Mouse (Mus musculus) testis, adult 2 months (tissue): ENCODE measurements around the gene Ankrd33. TPM values are rescaled to one million over a fixed set of nuclear protein-coding genes. Genes with fewer than 3 reads are reported as not detected.

Source experiments
- H3K27ac ChIP-seq: fragments of 200-500 bp; 2 replicates; pipeline ENCODE4 v1.5.1; 2012; ENCODE audit warnings: low read depth, low read length; ENCODE audit not compliant: control insufficient read depth, insufficient read depth
- H3K27me3 ChIP-seq: fragments of 200-500 bp; 2 replicates; pipeline ENCODE4 v1.6.1; 2012; ENCODE audit warnings: mild to moderate bottlenecking, low read length, moderate library complexity; ENCODE audit not compliant: control insufficient read depth, insufficient read depth
- H3K36me3 ChIP-seq: fragments of 200-500 bp; 2 replicates; pipeline ENCODE4 v1.6.1; 2012; ENCODE audit warnings: mild to moderate bottlenecking, low read length; ENCODE audit not compliant: control insufficient read depth, insufficient read depth
- H3K4me1 ChIP-seq: fragments of 200-500 bp; 2 replicates; pipeline ENCODE4 v1.6.1; 2012; ENCODE audit warnings: low read length; ENCODE audit not compliant: control insufficient read depth, insufficient read depth
- H3K4me3 ChIP-seq: fragments of 200-500 bp; 2 replicates; pipeline ENCODE4 v1.5.1; 2012; ENCODE audit warnings: low read depth, mild to moderate bottlenecking, low read length, moderate library complexity, mixed read lengths; ENCODE audit not compliant: control insufficient read depth
- CTCF ChIP-seq: fragments of 200-500 bp; IDR thresholded peaks from 2 replicates; pipeline ENCODE4 v1.5.1; 2012; ENCODE audit warnings: low read depth, mild to moderate bottlenecking, inconsistent platforms, low read length, moderate library complexity; ENCODE audit not compliant: control insufficient read depth, insufficient read depth, insufficient replicate concordance
- POLR2A ChIP-seq: fragments of 200-500 bp; IDR thresholded peaks from 2 replicates; pipeline ENCODE4 v1.6.1; 2012; ENCODE audit warnings: low read depth, mild to moderate bottlenecking, inconsistent platforms, low read length, moderate library complexity; ENCODE audit not compliant: control insufficient read depth
- polyA plus RNA-seq: library from polyadenylated mRNA; depleted of rRNA; stranded (reverse); fragments of >200 nt; gene quantifications from 2 replicates; pipeline ENCODE4 v1.2.3, GENCODE M21; 2012

Gene Ankrd33
- polyA plus RNA-seq, 1 experiment = not detected

DNA sequence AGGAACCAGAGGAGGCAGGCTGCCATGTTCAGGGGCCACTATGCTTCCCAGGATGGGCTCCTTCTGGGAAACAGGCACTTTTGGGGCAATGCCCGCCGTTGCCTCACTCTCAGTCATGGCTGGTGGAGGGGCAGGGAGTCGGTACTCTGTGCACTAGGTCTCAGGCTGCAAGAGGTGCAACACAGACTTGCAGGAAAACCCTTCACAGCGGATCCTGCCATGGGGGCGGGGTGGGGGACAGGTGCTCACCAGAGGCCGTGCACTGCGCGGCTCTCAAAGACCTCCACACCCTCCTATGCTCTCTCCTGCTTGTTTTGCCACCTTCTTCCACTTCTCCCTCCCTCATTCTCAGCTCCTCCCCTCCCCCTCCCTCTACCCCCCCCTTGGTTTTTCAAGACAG is 27.1 kb downstream of the Ankrd33 start:
- TF ChIP-seq POLR2A = no peak
- TF ChIP-seq CTCF = no peak
- H3K4me3 ChIP-seq = no peak overlapping the region
- H3K36me3 ChIP-seq = no peaks in the 10 kb centered on the region
- H3K27ac ChIP-seq = no peak overlapping the region
- peaks cover 16% of the 10 kb centered on the region for H3K4me1 ChIP-seq
- no peaks in the 10 kb centered on the region for H3K27me3 ChIP-seq

DNA sequence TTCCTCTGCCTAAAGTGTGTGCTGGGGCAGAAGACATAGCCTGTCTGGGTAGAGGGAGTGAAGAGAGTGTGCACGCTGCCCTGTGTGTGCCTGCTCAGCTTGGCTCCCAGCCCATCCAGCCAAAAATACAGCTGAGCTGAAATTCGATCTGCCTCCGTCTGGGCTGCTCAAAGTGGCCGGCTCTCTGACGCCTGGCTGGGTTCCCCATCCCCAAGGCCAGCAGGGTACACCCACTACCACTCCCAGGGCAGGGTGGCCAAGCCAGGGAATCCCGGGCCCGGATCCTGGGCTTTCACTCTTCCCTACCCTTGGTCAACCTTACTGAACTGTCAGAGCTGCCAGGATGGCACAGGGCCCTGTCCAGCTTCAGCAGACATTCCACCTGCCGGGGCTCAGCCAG is 27.9 kb downstream of the Ankrd33 start:
- no peak overlapping the region for H3K4me3 ChIP-seq
- H3K27ac ChIP-seq = no peak overlapping the region
- no peaks in the 10 kb centered on the region for H3K36me3 ChIP-seq
- TF ChIP-seq POLR2A (no peak), CTCF (no peak)
- peaks cover 12% of the 10 kb centered on the region for H3K4me1 ChIP-seq
- no peaks in the 10 kb centered on the region for H3K27me3 ChIP-seq

DNA sequence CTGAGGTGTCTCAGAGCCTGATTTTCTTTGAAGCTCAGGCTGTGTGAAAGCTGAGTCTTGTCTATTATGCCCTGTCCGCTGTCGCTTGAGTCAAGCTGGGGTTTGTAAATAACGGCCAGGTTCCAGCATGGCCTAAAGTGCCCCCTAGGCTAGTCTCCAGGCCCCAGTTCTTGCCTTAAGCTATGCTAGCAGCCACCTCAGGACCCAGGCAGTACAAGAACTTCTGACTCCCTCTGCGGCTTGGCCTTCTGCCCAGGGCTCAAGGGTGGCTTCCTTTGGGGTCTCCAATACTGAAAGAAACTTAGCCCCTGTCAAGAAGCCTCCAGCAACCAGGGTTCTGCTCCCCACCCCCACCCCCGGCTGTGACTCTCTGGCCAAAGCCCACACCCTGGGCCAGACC is 28.6 kb downstream of the Ankrd33 start:
- Histone ChIP-seq H3K27ac (no peak overlapping the region), H3K36me3 (no peaks in the 10 kb centered on the region), H3K27me3 (no peaks in the 10 kb centered on the region), H3K4me3 (no peak overlapping the region), H3K4me1 (peaks cover 12% of the 10 kb centered on the region)
- no peak for TF ChIP-seq CTCF
- no peak for TF ChIP-seq POLR2A

DNA sequence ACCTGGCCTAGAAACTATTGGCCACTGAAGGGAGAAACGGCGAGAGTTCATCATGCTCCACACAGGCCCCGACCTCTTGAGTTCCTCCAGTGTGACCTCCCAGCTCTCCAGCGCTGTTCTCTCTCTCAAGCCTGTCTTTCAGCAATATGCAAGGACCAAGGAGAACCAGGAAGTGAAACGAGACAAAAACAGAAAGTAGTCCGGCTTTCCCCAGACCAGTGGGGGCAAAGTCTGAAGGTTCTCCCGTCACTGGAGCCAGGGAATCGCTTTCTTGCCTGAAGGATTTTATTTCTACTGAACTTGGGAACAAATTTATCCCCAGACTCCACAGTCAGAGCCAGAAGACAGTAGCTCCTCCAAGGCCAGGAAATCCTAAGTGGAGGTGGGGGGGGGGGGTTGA is 29.2 kb downstream of the Ankrd33 start:
- H3K27me3 ChIP-seq = no peaks in the 10 kb centered on the region
- no peak overlapping the region for H3K27ac ChIP-seq
- H3K4me3 ChIP-seq = no peak overlapping the region
- H3K4me1 ChIP-seq = peaks cover 12% of the 10 kb centered on the region
- no peak for TF ChIP-seq CTCF
- TF ChIP-seq POLR2A = no peak
- no peaks in the 10 kb centered on the region for H3K36me3 ChIP-seq

DNA sequence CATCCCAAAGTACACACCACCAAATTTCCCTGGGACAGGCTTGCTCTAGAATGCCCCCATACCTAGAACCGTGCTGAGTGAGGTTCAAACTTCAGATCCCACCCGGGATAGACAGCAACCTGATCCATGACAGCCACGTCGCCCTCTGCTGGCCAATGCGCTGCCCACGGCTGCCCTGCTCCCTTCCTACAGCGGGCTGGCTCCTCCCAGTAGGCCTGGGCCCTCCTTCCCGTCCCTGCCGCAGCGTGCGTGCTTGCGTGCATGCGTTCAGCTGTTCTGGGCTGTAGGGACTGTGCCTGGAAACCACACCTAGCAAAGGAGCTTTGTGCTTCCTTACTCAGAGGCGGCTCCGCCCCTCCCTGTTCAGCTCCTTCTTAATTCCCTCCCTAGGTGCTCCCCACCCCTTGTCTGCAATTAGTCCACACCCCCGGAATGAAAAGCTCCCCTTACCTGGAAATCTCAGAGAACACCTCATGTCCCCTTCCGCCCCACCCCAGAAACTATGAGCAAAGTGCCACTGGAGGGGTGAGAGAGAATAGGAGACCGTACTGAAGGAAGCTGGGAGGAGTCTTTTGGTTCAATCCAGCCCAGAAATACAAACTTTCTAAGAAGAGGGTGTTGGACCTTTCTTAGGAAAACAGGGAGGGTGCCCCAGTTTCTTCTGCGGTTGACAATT is 30.0 kb downstream of the Ankrd33 start:
- Histone ChIP-seq H3K4me3 (no peak overlapping the region), H3K27ac (no peak overlapping the region; the same call in 1 of the 2 replicates), H3K4me1 (peaks cover 12% of the 10 kb centered on the region), H3K27me3 (no peaks in the 10 kb centered on the region), H3K36me3 (no peaks in the 10 kb centered on the region)
- TF ChIP-seq POLR2A = peak; percentile 39; the same call in 1 of the 2 replicates
- peak; percentile 85; the same call in 1 of the 2 replicates for TF ChIP-seq CTCF

DNA sequence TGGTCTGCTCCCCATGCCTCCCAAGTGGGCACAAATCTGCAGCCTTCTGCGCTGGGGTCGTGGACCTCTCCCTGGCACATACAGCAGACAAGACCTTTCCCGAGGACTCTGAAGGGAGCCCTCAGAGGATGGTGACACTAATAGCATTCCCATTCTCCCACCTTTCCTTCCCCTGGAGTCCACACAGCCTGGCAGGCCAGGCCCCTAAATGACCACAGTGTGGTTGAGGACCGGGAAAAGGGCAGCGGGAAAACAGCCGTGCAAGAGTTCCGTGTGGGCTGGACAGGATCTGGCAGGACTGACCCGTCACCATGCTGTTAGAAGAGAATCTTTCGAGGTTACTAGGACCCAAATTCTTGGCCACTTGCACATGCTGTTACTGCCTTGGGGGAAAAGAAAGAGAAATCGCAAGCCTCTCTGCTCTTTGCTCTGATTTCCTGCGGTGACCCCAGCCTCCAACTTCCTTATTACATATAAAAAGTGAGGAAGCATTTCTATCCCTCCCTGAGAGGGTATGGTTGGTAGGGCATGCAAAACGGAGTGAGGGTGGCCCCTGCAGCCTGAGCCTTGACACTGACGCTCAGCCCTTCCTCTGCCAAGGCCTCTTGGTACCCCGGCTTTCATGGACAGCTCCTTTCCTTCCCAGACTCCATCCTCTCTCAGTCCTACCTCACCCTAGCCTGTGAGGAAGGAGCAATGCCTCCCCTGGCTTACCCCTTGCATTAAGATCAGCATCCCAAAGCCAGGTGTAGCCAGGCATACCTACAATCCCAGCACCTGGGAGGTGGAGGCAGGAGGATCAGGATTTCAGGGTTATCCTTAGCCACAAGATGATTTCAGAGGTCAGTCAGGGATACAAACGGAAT is 30.8 kb downstream of the Ankrd33 start:
- TF ChIP-seq POLR2A = no peak
- TF ChIP-seq CTCF = no peak
- Histone ChIP-seq H3K4me3 (no peak overlapping the region), H3K27ac (no peak overlapping the region), H3K4me1 (peaks cover 12% of the 10 kb centered on the region), H3K36me3 (no peaks in the 10 kb centered on the region), H3K27me3 (no peaks in the 10 kb centered on the region)

DNA sequence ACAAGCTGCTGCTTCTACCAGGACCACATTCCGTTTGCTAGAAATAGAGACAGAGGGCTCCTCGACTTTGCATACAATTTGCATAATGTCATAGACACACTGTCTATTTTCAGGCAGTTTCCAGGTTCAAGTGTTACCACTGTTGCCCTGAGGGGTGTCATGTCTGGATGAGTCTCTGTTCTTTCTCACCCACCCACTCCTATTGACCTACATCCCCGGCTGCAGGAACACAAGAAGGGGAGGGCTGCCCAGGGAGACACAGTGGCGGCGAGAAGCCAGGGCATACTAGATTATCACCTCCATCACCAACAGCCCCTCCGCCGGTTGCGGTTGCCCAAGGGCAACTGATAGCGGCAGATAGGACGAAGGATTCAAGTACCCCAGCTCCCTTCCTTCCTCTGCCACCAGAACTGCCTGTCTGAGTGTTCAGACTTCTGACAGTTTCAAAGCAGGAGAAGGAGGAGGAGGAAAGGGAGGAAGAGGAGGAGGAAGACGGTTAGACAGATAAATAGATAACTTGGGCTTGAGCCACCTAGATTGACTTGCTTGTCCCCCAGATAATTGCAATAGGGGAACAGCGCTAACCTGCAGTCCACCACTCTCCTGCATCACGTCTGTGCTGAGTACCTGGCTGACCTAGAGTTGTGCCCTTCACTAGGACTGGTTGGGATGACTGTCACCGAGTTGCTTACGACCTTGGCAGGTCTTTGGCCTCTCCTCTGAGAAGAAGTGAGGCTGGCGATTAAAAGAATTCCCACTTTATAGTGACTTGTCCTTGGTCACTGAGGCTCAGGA is 31.8 kb downstream of the Ankrd33 start:
- Histone ChIP-seq H3K4me1 (peaks cover 12% of the 10 kb centered on the region), H3K27ac (no peak overlapping the region), H3K4me3 (no peak overlapping the region), H3K27me3 (no peaks in the 10 kb centered on the region), H3K36me3 (no peaks in the 10 kb centered on the region)
- TF ChIP-seq POLR2A (no peak), CTCF (no peak)
